Mouse (Mus musculus): ENCODE results near the gene B3gntl1.

- TF ChIP-seq CTCF (IDR thresholded peaks at IDR 0.05; ENCODE audit: low read depth, low read length), result no peak
- no peak for TF ChIP-seq POLR2A (IDR thresholded peaks at IDR 0.05; ENCODE audit: extremely low read depth, insufficient read depth, low read length)
Measured at GRCm38 (mm10) chr11:121717724-121718123, 44.8 kb upstream of the B3gntl1 start.
